9 mouse cellular contexts compared by ENCODE assay signal in genomic region chr12:107953044-107953684, GRCm38 (mm10). TPM values are rescaled to one million over a fixed set of nuclear protein-coding genes. Genes with fewer than 3 reads are reported as not detected.
DNase-seq lines count a peak whose midpoint lies in the region; ATAC-seq and TF ChIP-seq lines count a peak whose summit lies in the region.
"Had no signal": no experiment of that assay in that cellular context is flagged by ENCODE, and none has a peak within 500 bp of the region (broad histone marks: within the 10 kb centered on the region; RNA-seq: fewer than 3 reads in every experiment).

No protein-coding gene starts in this region.

- H3K4me1 ChIP-seq in embryonic facial prominence, embryonic 12.5 days, result peaks cover 61% of the 10 kb centered on the region
- peaks cover 30% of the 10 kb centered on the region; the same call in 1 of the 2 replicates for H3K4me1 ChIP-seq in forebrain, postnatal 0 days (ENCODE audit: insufficient read depth)
- H3K4me1 ChIP-seq in heart, embryonic 12.5 days (replicated peaks), result peaks cover 19% of the 10 kb centered on the region

- no peak for TF ChIP-seq CTCF in layer of hippocampus, adult 2 months (conservative IDR thresholded peaks at IDR 0.05)
- no peak for TF ChIP-seq CTCF in forebrain, postnatal 0 days (IDR thresholded peaks at IDR 0.05; ENCODE audit: low read depth)

- H3K27me3 ChIP-seq in embryonic facial prominence, embryonic 12.5 days, result no peaks in the 10 kb centered on the region
- no peaks in the 10 kb centered on the region; the same call in 1 of the 2 replicates for H3K27me3 ChIP-seq in forebrain, postnatal 0 days (ENCODE audit: insufficient read depth, low read length)
- H3K27me3 ChIP-seq in heart, embryonic 12.5 days (replicated peaks), result no peaks in the 10 kb centered on the region; the same call in 1 of the 2 replicates

- H3K27ac ChIP-seq in layer of hippocampus, adult 2 months, result peak overlapping the region; percentile 68
- H3K27ac ChIP-seq in embryonic facial prominence, embryonic 12.5 days, result peak overlapping the region; percentile 82
- peak overlapping the region; percentile 66; the same call in 1 of the 2 replicates for H3K27ac ChIP-seq in forebrain, postnatal 0 days (ENCODE audit: low read depth, low read length)
- no peak overlapping the region for H3K27ac ChIP-seq in heart, embryonic 12.5 days (ENCODE audit: poor library complexity, severe bottlenecking)

- H3K36me3 ChIP-seq in embryonic facial prominence, embryonic 12.5 days, result no peaks in the 10 kb centered on the region
- no peaks in the 10 kb centered on the region for H3K36me3 ChIP-seq in forebrain, postnatal 0 days (ENCODE audit: insufficient read depth)
- H3K36me3 ChIP-seq in heart, embryonic 12.5 days, result no peaks in the 10 kb centered on the region

- H3K9me3 ChIP-seq in embryonic facial prominence, embryonic 12.5 days, result no peaks in the 10 kb centered on the region
- no peaks in the 10 kb centered on the region for H3K9me3 ChIP-seq in forebrain, postnatal 0 days (ENCODE audit: low read length)
- H3K9me3 ChIP-seq in heart, embryonic 12.5 days (replicated peaks), result no peaks in the 10 kb centered on the region

- no peak for ATAC-seq in embryonic facial prominence, embryonic 12.5 days (ENCODE audit: insufficient number of reproducible peaks, insufficient read depth, low FRiP score, low TSS enrichment)
- ATAC-seq in forebrain, postnatal 0 days, result no peak
- no peak for ATAC-seq in heart, embryonic 12.5 days (ENCODE audit: insufficient number of reproducible peaks, low FRiP score)

- peak overlapping the region; percentile 44 for H3K4me3 ChIP-seq in layer of hippocampus, adult 2 months
- H3K4me3 ChIP-seq in embryonic facial prominence, embryonic 12.5 days, result no peak overlapping the region
- H3K4me3 ChIP-seq in forebrain, postnatal 0 days (ENCODE audit: low read depth, low read length), result no peak overlapping the region; the same call in 1 of the 2 replicates
- no peak overlapping the region for H3K4me3 ChIP-seq in heart, embryonic 12.5 days
- H3K4me3 ChIP-seq: myocyte had no signal

- 88% methylated on average over 16 of the region's 16 CpGs for WGBS in embryonic facial prominence, embryonic 12.5 days
- 64% methylated on average over 16 of the region's 16 CpGs for WGBS in forebrain, postnatal 0 days
- 90% methylated on average over 16 of the region's 16 CpGs for WGBS in heart, embryonic 12.5 days

- no peak overlapping the region for H3K9ac ChIP-seq in embryonic facial prominence, embryonic 12.5 days
- no peak overlapping the region for H3K9ac ChIP-seq in forebrain, postnatal 0 days
- H3K9ac ChIP-seq in heart, embryonic 12.5 days, result no peak overlapping the region

- H3K4me2 ChIP-seq in embryonic facial prominence, embryonic 12.5 days (replicated peaks), result peak overlapping the region; percentile 21
- H3K4me2 ChIP-seq in forebrain, postnatal 0 days (ENCODE audit: low read depth), result peak overlapping the region; percentile 46
- H3K4me2 ChIP-seq in heart, embryonic 12.5 days, result no peak overlapping the region; the same call in 1 of the 2 replicates

- peak; percentile 55 to 62 for DNase-seq in layer of hippocampus, adult 2 months (ENCODE audit: low spot score in 2 of 2)
- DNase-seq in layer of hippocampus, adult 9-10 months (ENCODE audit: low spot score), result no peak
- no peak for DNase-seq in forebrain, postnatal 0 days
- peak; percentile 67 for DNase-seq in naive thymus-derived CD4-positive, alpha-beta T cell, adult 2 months (ENCODE audit: low read depth)
- no peak for DNase-seq in embryo, embryonic 10 days (ENCODE audit: low spot score)
- DNase-seq: heart, adult 18-20 months had no signal

RNA-seq across cellular contexts. Expression of gene Bcl11b, which starts 50.2 kb away (rescaled TPM):
- 100 to 1,000 TPM; 144 to 145 TPM for total RNA-seq in layer of hippocampus, adult 2 months (2021)
- 39.4 and 41.5 TPM in 2 replicates for polyA plus RNA-seq in embryonic facial prominence, embryonic 12.5 days (2016; fragmentation: Nextera tagmentation; extraction: Ambion mirVana)
- 103 and 122 TPM in 2 replicates for total RNA-seq in forebrain, postnatal 0 days (2014; rRNA removed)
- 45.4 and 70.1 TPM in 2 replicates for polyA plus RNA-seq in forebrain, postnatal 0 days (2015; fragmentation: Nextera tagmentation; extraction: Ambion mirVana)
- polyA plus RNA-seq in heart, embryonic 12.5 days (2016; fragmentation: Nextera tagmentation; extraction: Ambion mirVana), result 4.9 and 5.0 TPM in 2 replicates
- polyA plus RNA-seq: myocyte had no signal

Comparison
In these comparisons a context has a peak if more than half of its experiments do, and no peak if none do; other contexts are left out.
1. DNase-seq: peak in layer of hippocampus, adult 2 months (2 of 2) and naive thymus-derived CD4-positive, alpha-beta T cell, adult 2 months (single experiment); none in layer of hippocampus, adult 9-10 months (single experiment), forebrain, postnatal 0 days (single experiment) and embryo, embryonic 10 days (single experiment).